Mouse (Mus musculus): ENCODE results near the gene Tmem107. TPM values are rescaled to one million over a fixed set of nuclear protein-coding genes. Genes with fewer than 3 reads are reported as not detected.
A peak's percentile ranks its signal among the peaks of the same experiment; 100 is the strongest.

Tmem107 gene
- total and polyA plus RNA-seq, 2 experiments from 2014 or later: 27.8 to 61.8 TPM

- H3K4me3 ChIP-seq (ENCODE audit: low read depth, low read length): peak overlapping the region; percentile 85
- peak overlapping the region; percentile 61 for H3K9ac ChIP-seq (replicated peaks; ENCODE audit: low read length, poor library complexity, severe bottlenecking)
- DNase-seq (ENCODE audit: low spot score): peak; percentile 46
- WGBS: under 1% methylated on average over 45 of the region's 45 CpGs
- H3K4me2 ChIP-seq (ENCODE audit: low read depth, low read length, poor library complexity, severe bottlenecking): peak overlapping the region; percentile 98
- H3K4me1 ChIP-seq (ENCODE audit: insufficient read depth, low read length): peaks cover 21% of the 10 kb centered on the region
- no peaks in the 10 kb centered on the region for H3K9me3 ChIP-seq (ENCODE audit: low read length)
- no peak for TF ChIP-seq CTCF (IDR thresholded peaks at IDR 0.05)
- no peak for ATAC-seq (ENCODE audit: low FRiP score)
- H3K36me3 ChIP-seq (ENCODE audit: insufficient read depth, low read length): no peaks in the 10 kb centered on the region
- H3K27ac ChIP-seq (ENCODE audit: low read depth, low read length): peak overlapping the region; percentile 64
- H3K27me3 ChIP-seq (ENCODE audit: insufficient read depth, low read length): peaks cover 4% of the 10 kb centered on the region; the same call in 1 of the 2 replicates
Observed at GRCm38 (mm10) chr11:69117737-69118695, 47.4 kb downstream of the Tmem107 start.

- Histone ChIP-seq H3K9ac (replicated peaks; ENCODE audit: low read length, poor library complexity, severe bottlenecking) (no peak overlapping the region), H3K27me3 (ENCODE audit: insufficient read depth, low read length) (peaks cover 4% of the 10 kb centered on the region; the same call in 1 of the 2 replicates), H3K4me1 (ENCODE audit: insufficient read depth, low read length) (peaks cover 21% of the 10 kb centered on the region), H3K27ac (ENCODE audit: low read depth, low read length) (no peak overlapping the region), H3K4me3 (ENCODE audit: low read depth, low read length) (peak overlapping the region; percentile 85), H3K36me3 (ENCODE audit: insufficient read depth, low read length) (no peaks in the 10 kb centered on the region), H3K4me2 (ENCODE audit: low read depth, low read length, poor library complexity, severe bottlenecking) (peak overlapping the region; percentile 98), H3K9me3 (ENCODE audit: low read length) (no peaks in the 10 kb centered on the region)
- TF ChIP-seq CTCF (IDR thresholded peaks at IDR 0.05): no peak
- DNase-seq (ENCODE audit: low spot score): peak; percentile 91
- ATAC-seq (ENCODE audit: low FRiP score): no peak; the same call in 1 of the 2 replicates
- WGBS: under 1% methylated on average over 15 of the region's 15 CpGs
Observed at GRCm38 (mm10) chr11:69118765-69119164, 48.2 kb downstream of the Tmem107 start.

GRCm38 (mm10) chr11:69119446-69120155 is 49.0 kb downstream of the Tmem107 start:
- Histone ChIP-seq H3K4me3 (ENCODE audit: low read depth, low read length) (peak overlapping the region; percentile 85), H3K9ac (replicated peaks; ENCODE audit: low read length, poor library complexity, severe bottlenecking) (0 out of 2 replicates have a peak overlapping the region, but pooled peaks have one; percentile 24), H3K4me2 (ENCODE audit: low read depth, low read length, poor library complexity, severe bottlenecking) (peak overlapping the region; percentile 98), H3K36me3 (ENCODE audit: insufficient read depth, low read length) (no peaks in the 10 kb centered on the region), H3K27me3 (ENCODE audit: insufficient read depth, low read length) (peaks cover 4% of the 10 kb centered on the region; the same call in 1 of the 2 replicates), H3K9me3 (ENCODE audit: low read length) (no peaks in the 10 kb centered on the region), H3K4me1 (ENCODE audit: insufficient read depth, low read length) (peaks cover 21% of the 10 kb centered on the region), H3K27ac (ENCODE audit: low read depth, low read length) (no peak overlapping the region)
- TF ChIP-seq CTCF (IDR thresholded peaks at IDR 0.05): no peak
- ATAC-seq (ENCODE audit: low FRiP score) (no peak), DNase-seq (ENCODE audit: low spot score) (no peak)
- 33% methylated on average over 14 of the region's 14 CpGs for WGBS

- Histone ChIP-seq H3K9me3 (ENCODE audit: low read length) (no peaks in the 10 kb centered on the region), H3K27me3 (ENCODE audit: insufficient read depth, low read length) (peaks cover 4% of the 10 kb centered on the region; the same call in 1 of the 2 replicates), H3K4me2 (ENCODE audit: low read depth, low read length, poor library complexity, severe bottlenecking) (peak within 1 kb of the TSS; percentile 98), H3K9ac (replicated peaks; ENCODE audit: low read length, poor library complexity, severe bottlenecking) (peak within 1 kb of the TSS; percentile 24; the same call in 1 of the 2 replicates), H3K4me3 (ENCODE audit: low read depth, low read length) (peak within 1 kb of the TSS; percentile 85), H3K36me3 (ENCODE audit: insufficient read depth, low read length) (no peaks in the 10 kb centered on the region), H3K4me1 (ENCODE audit: insufficient read depth, low read length) (peaks cover 21% of the 10 kb centered on the region), H3K27ac (ENCODE audit: low read depth, low read length) (no peak within 1 kb of the TSS)
- DNase-seq (ENCODE audit: low spot score) (no peak), ATAC-seq (ENCODE audit: low FRiP score) (no peak)
- no peak for TF ChIP-seq CTCF (IDR thresholded peaks at IDR 0.05)
- WGBS: 4% methylated on average over 27 of the region's 27 CpGs
Observed at GRCm38 (mm10) chr11:69120221-69121000, 49.8 kb downstream of the Tmem107 start, which contains the start of gene Hes7. Hes7 (plus strand) TSS chr11:69120404.

- Histone ChIP-seq H3K4me1 (ENCODE audit: insufficient read depth, low read length) (peaks cover 21% of the 10 kb centered on the region), H3K27me3 (ENCODE audit: insufficient read depth, low read length) (peaks cover 4% of the 10 kb centered on the region; the same call in 1 of the 2 replicates), H3K27ac (ENCODE audit: low read depth, low read length) (no peak overlapping the region), H3K4me2 (ENCODE audit: low read depth, low read length, poor library complexity, severe bottlenecking) (peak overlapping the region; percentile 98), H3K9me3 (ENCODE audit: low read length) (no peaks in the 10 kb centered on the region), H3K36me3 (ENCODE audit: insufficient read depth, low read length) (no peaks in the 10 kb centered on the region), H3K4me3 (ENCODE audit: low read depth, low read length) (peak overlapping the region; percentile 67), H3K9ac (replicated peaks; ENCODE audit: low read length, poor library complexity, severe bottlenecking) (no peak overlapping the region; the same call in 1 of the 2 replicates)
- ATAC-seq (ENCODE audit: low FRiP score): no peak
- no peak for DNase-seq (ENCODE audit: low spot score)
- no peak for TF ChIP-seq CTCF (IDR thresholded peaks at IDR 0.05)
- 2% methylated on average over 27 of the region's 33 CpGs for WGBS
Observed at GRCm38 (mm10) chr11:69121001-69121740, 50.6 kb downstream of the Tmem107 start.
